Mouse (Mus musculus): ENCODE measurements around the gene Ppp1r14c. TPM values are rescaled to one million over a fixed set of nuclear protein-coding genes. Genes with fewer than 3 reads are reported as not detected.

Gene Ppp1r14c
- polyA plus RNA-seq, 1 experiment from 2014 or later: 27.7 TPM

GRCm38 (mm10) chr10:3403416-3404137, 37.7 kb downstream of the Ppp1r14c start:
- Histone ChIP-seq H3K4me1 (no peaks in the 10 kb centered on the region), H3K27me3 (no peaks in the 10 kb centered on the region), H3K4me3 (replicated peaks) (no peak overlapping the region), H3K4me2 (replicated peaks) (no peak overlapping the region), H3K9me3 (replicated peaks) (no peaks in the 10 kb centered on the region), H3K27ac (replicated peaks) (no peak overlapping the region), H3K36me3 (no peaks in the 10 kb centered on the region), H3K9ac (no peak overlapping the region)
- 84% methylated on average over 7 of the region's 7 CpGs for WGBS
- no peak for ATAC-seq (ENCODE audit: insufficient number of reproducible peaks, low FRiP score, low TSS enrichment, low read depth)

GRCm38 (mm10) chr10:3404362-3404761, 38.5 kb downstream of the Ppp1r14c start:
- Histone ChIP-seq H3K4me1 (no peaks in the 10 kb centered on the region), H3K27me3 (no peaks in the 10 kb centered on the region), H3K27ac (replicated peaks) (no peak overlapping the region), H3K4me3 (replicated peaks) (no peak overlapping the region), H3K9me3 (replicated peaks) (no peaks in the 10 kb centered on the region), H3K4me2 (replicated peaks) (no peak overlapping the region), H3K9ac (no peak overlapping the region), H3K36me3 (no peaks in the 10 kb centered on the region)
- WGBS: 91% methylated on average over 4 of the region's 4 CpGs
- no peak for ATAC-seq (ENCODE audit: insufficient number of reproducible peaks, low FRiP score, low TSS enrichment, low read depth)

- Histone ChIP-seq H3K9me3 (replicated peaks) (no peaks in the 10 kb centered on the region), H3K4me3 (replicated peaks) (no peak overlapping the region), H3K9ac (no peak overlapping the region), H3K4me2 (replicated peaks) (no peak overlapping the region), H3K4me1 (no peaks in the 10 kb centered on the region), H3K36me3 (no peaks in the 10 kb centered on the region), H3K27me3 (no peaks in the 10 kb centered on the region), H3K27ac (replicated peaks) (no peak overlapping the region)
- ATAC-seq (ENCODE audit: insufficient number of reproducible peaks, low FRiP score, low TSS enrichment, low read depth): no peak
- WGBS: 66% methylated on average over 2 of the region's 2 CpGs
These were observed 40.4 kb downstream of the Ppp1r14c start for GRCm38 (mm10) chr10:3406280-3406679.

GRCm38 (mm10) chr10:3408036-3408661, 42.3 kb downstream of the Ppp1r14c start:
- Histone ChIP-seq H3K27ac (replicated peaks) (no peak overlapping the region), H3K36me3 (no peaks in the 10 kb centered on the region), H3K9ac (no peak overlapping the region), H3K9me3 (replicated peaks) (no peaks in the 10 kb centered on the region), H3K4me2 (replicated peaks) (no peak overlapping the region), H3K4me1 (no peaks in the 10 kb centered on the region), H3K4me3 (replicated peaks) (no peak overlapping the region), H3K27me3 (no peaks in the 10 kb centered on the region)
- no peak for ATAC-seq (ENCODE audit: insufficient number of reproducible peaks, low FRiP score, low TSS enrichment, low read depth)
- 60% methylated on average over 6 of the region's 6 CpGs for WGBS

- Histone ChIP-seq H3K4me1 (no peaks in the 10 kb centered on the region), H3K27me3 (no peaks in the 10 kb centered on the region), H3K4me3 (replicated peaks) (no peak overlapping the region), H3K9ac (no peak overlapping the region), H3K9me3 (replicated peaks) (no peaks in the 10 kb centered on the region), H3K4me2 (replicated peaks) (no peak overlapping the region), H3K27ac (replicated peaks) (no peak overlapping the region), H3K36me3 (no peaks in the 10 kb centered on the region)
- WGBS: 30% methylated on average over 3 of the region's 3 CpGs
- ATAC-seq (ENCODE audit: insufficient number of reproducible peaks, low FRiP score, low TSS enrichment, low read depth): no peak
These were observed 42.8 kb downstream of the Ppp1r14c start for GRCm38 (mm10) chr10:3408699-3409098.

GRCm38 (mm10) chr10:3411222-3411621, 45.4 kb downstream of the Ppp1r14c start:
- 54% methylated on average over 3 of the region's 3 CpGs for WGBS
- Histone ChIP-seq H3K9me3 (replicated peaks) (no peaks in the 10 kb centered on the region), H3K27ac (replicated peaks) (no peak overlapping the region), H3K27me3 (no peaks in the 10 kb centered on the region), H3K9ac (no peak overlapping the region), H3K4me3 (replicated peaks) (no peak overlapping the region), H3K4me1 (no peaks in the 10 kb centered on the region), H3K4me2 (replicated peaks) (no peak overlapping the region), H3K36me3 (no peaks in the 10 kb centered on the region)
- ATAC-seq (ENCODE audit: insufficient number of reproducible peaks, low FRiP score, low TSS enrichment, low read depth): no peak

GRCm38 (mm10) chr10:3411639-3412038, 45.8 kb downstream of the Ppp1r14c start:
- WGBS: 80% methylated on average over 2 of the region's 2 CpGs
- no peak overlapping the region for H3K27ac ChIP-seq (replicated peaks)
- ATAC-seq (ENCODE audit: insufficient number of reproducible peaks, low FRiP score, low TSS enrichment, low read depth): no peak

GRCm38 (mm10) chr10:3414813-3415212, 49.0 kb downstream of the Ppp1r14c start:
- no peak overlapping the region for H3K9ac ChIP-seq
- WGBS: 55% methylated on average over 5 of the region's 5 CpGs
- ATAC-seq (ENCODE audit: insufficient number of reproducible peaks, low FRiP score, low TSS enrichment, low read depth): no peak
- no peak overlapping the region for H3K4me2 ChIP-seq (replicated peaks)
- H3K4me3 ChIP-seq (replicated peaks): no peak overlapping the region
- no peaks in the 10 kb centered on the region for H3K9me3 ChIP-seq (replicated peaks)
- H3K27ac ChIP-seq (replicated peaks): no peak overlapping the region
- H3K36me3 ChIP-seq: no peaks in the 10 kb centered on the region
- no peaks in the 10 kb centered on the region for H3K27me3 ChIP-seq
- no peaks in the 10 kb centered on the region for H3K4me1 ChIP-seq

More at GRCm38 (mm10) chr10:3411639-3412038, 45.8 kb downstream of the Ppp1r14c start:
- Histone ChIP-seq H3K4me3 (replicated peaks) (no peak overlapping the region), H3K9ac (no peak overlapping the region), H3K4me1 (no peaks in the 10 kb centered on the region), H3K27me3 (no peaks in the 10 kb centered on the region), H3K9me3 (replicated peaks) (no peaks in the 10 kb centered on the region), H3K36me3 (no peaks in the 10 kb centered on the region), H3K4me2 (replicated peaks) (no peak overlapping the region)

GRCm38 (mm10) chr10:3416565-3416964, 50.7 kb downstream of the Ppp1r14c start:
- 45% methylated on average over 4 of the region's 4 CpGs for WGBS
- H3K27ac ChIP-seq (replicated peaks): no peak overlapping the region
- H3K9me3 ChIP-seq (replicated peaks): no peaks in the 10 kb centered on the region
- H3K9ac ChIP-seq: no peak overlapping the region
- H3K27me3 ChIP-seq: no peaks in the 10 kb centered on the region
- no peak overlapping the region for H3K4me3 ChIP-seq (replicated peaks)
- no peaks in the 10 kb centered on the region for H3K36me3 ChIP-seq
- no peak for ATAC-seq (ENCODE audit: insufficient number of reproducible peaks, low FRiP score, low TSS enrichment, low read depth)
- no peaks in the 10 kb centered on the region for H3K4me1 ChIP-seq
- no peak overlapping the region for H3K4me2 ChIP-seq (replicated peaks)

GRCm38 (mm10) chr10:3417408-3417807, 51.6 kb downstream of the Ppp1r14c start:
- Histone ChIP-seq H3K27me3 (no peaks in the 10 kb centered on the region), H3K27ac (replicated peaks) (no peak overlapping the region), H3K4me1 (no peaks in the 10 kb centered on the region), H3K4me3 (replicated peaks) (no peak overlapping the region), H3K9ac (no peak overlapping the region), H3K9me3 (replicated peaks) (no peaks in the 10 kb centered on the region), H3K4me2 (replicated peaks) (no peak overlapping the region), H3K36me3 (no peaks in the 10 kb centered on the region)
- no peak for ATAC-seq (ENCODE audit: insufficient number of reproducible peaks, low FRiP score, low TSS enrichment, low read depth)
- WGBS: 57% methylated on average over 4 of the region's 4 CpGs

GRCm38 (mm10) chr10:3424016-3424415, 58.2 kb downstream of the Ppp1r14c start:
- no peak overlapping the region for H3K4me3 ChIP-seq (replicated peaks)
- no peak overlapping the region for H3K9ac ChIP-seq

More at GRCm38 (mm10) chr10:3424016-3424415, 58.2 kb downstream of the Ppp1r14c start:
- Histone ChIP-seq H3K27ac (replicated peaks) (no peak overlapping the region), H3K36me3 (no peaks in the 10 kb centered on the region), H3K9me3 (replicated peaks) (no peaks in the 10 kb centered on the region), H3K27me3 (no peaks in the 10 kb centered on the region), H3K4me1 (peaks cover 7% of the 10 kb centered on the region; the same call in 1 of the 2 replicates), H3K4me2 (replicated peaks) (no peak overlapping the region)
- ATAC-seq (ENCODE audit: insufficient number of reproducible peaks, low FRiP score, low TSS enrichment, low read depth): no peak

All from embryonic facial prominence, embryonic 15.5 days (tissue).